In the genomic region with DNA sequence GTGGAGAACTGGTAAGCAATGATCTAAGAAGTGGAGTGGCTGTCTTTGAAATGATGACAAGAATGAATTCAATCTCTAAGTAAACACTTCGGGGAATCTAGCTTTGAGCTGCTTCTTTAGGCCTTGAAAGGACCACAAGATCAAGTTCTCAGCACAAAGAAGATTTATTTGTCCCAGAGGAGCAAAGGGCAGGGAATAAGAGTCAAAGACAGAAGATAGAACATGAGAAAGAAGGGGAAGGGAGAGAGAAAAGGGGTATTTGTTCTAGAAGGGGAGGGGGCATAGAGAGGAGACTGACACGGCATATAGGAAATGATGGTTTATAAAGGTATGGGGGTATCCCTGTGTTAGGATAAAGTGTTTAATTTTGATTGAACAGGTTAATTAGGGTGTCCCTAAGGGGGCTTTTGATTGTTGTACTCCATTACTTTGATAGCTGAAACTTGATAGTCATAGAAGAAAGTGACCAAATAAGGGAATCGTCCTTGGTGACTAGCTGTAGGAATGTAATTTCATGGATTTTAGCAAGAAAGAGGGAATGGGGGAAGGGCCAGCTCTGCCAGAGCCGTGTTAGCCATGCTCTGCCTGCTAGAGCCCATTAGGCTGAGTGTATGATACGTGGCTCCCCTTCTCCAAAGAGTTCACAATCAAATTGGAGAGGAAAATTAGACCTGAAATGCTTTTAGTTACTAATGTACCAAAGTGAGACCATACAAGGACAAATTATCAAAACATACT, we compare ENCODE assay signal across 16 mouse cellular contexts.
DNase-seq lines count a peak whose midpoint lies in the region; ATAC-seq and TF ChIP-seq lines count a peak whose summit lies in the region.
"Had no signal": no experiment of that assay in that cellular context is flagged by ENCODE, and none has a peak within 500 bp of the region (broad histone marks: within the 10 kb centered on the region; RNA-seq: fewer than 3 reads in every experiment).

No protein-coding gene starts in this region.

- ATAC-seq in lung, embryonic 14.5 days (ENCODE audit: insufficient read depth), result peak; percentile 49; the same call in 1 of the 2 replicates
- ATAC-seq in midbrain, embryonic 15.5 days (replicated peaks), result no peak; the same call in 1 of the 2 replicates
- ATAC-seq: activated CD4-positive, CD25-positive, alpha-beta regulatory T cell, adult 4 months; intestine, embryonic 15.5 days had no signal

- WGBS in heart, embryonic 10.5 days, result 44% methylated on average over 5 of the region's 5 CpGs
- 25% methylated on average over 5 of the region's 5 CpGs for WGBS in lung, embryonic 14.5 days
- WGBS in limb, embryonic 10.5 days, result 54% methylated on average over 5 of the region's 5 CpGs
- WGBS in midbrain, embryonic 15.5 days, result 28% methylated on average over 5 of the region's 5 CpGs

- no peaks in the 10 kb centered on the region for H3K27me3 ChIP-seq in heart, embryonic 10.5 days (ENCODE audit: insufficient read depth, poor library complexity, severe bottlenecking)
- H3K27me3 ChIP-seq in lung, embryonic 14.5 days (ENCODE audit: insufficient read depth, low read length), result no peaks in the 10 kb centered on the region
- no peaks in the 10 kb centered on the region for H3K27me3 ChIP-seq in limb, embryonic 10.5 days (ENCODE audit: low read depth, poor library complexity, severe bottlenecking)
- H3K27me3 ChIP-seq in midbrain, embryonic 15.5 days (replicated peaks), result no peaks in the 10 kb centered on the region
- H3K27me3 ChIP-seq: intestine, embryonic 15.5 days; liver, embryonic 13.5 days had no signal

- peaks cover 26% of the 10 kb centered on the region; the same call in 1 of the 2 replicates for H3K4me1 ChIP-seq in heart, embryonic 10.5 days
- H3K4me1 ChIP-seq in lung, embryonic 14.5 days (ENCODE audit: insufficient read depth), result no peaks in the 10 kb centered on the region
- peaks cover 34% of the 10 kb centered on the region for H3K4me1 ChIP-seq in limb, embryonic 10.5 days
- peaks cover 18% of the 10 kb centered on the region for H3K4me1 ChIP-seq in midbrain, embryonic 15.5 days
- H3K4me1 ChIP-seq: intestine, embryonic 15.5 days; liver, embryonic 13.5 days had no signal

- no peak overlapping the region for H3K4me3 ChIP-seq in heart, embryonic 10.5 days
- H3K4me3 ChIP-seq in lung, embryonic 14.5 days (ENCODE audit: low read depth, low read length), result no peak overlapping the region
- no peak overlapping the region for H3K4me3 ChIP-seq in limb, embryonic 10.5 days
- no peak overlapping the region for H3K4me3 ChIP-seq in midbrain, embryonic 15.5 days
- H3K4me3 ChIP-seq: gastrocnemius, adult 2 months; intestine, embryonic 15.5 days; liver, embryonic 13.5 days had no signal

- H3K9ac ChIP-seq in lung, embryonic 14.5 days, result no peak overlapping the region
- H3K9ac ChIP-seq in midbrain, embryonic 15.5 days, result no peak overlapping the region
- H3K9ac ChIP-seq: intestine, embryonic 15.5 days; liver, embryonic 13.5 days had no signal

- no peaks in the 10 kb centered on the region for H3K36me3 ChIP-seq in heart, embryonic 10.5 days
- no peaks in the 10 kb centered on the region for H3K36me3 ChIP-seq in lung, embryonic 14.5 days (ENCODE audit: insufficient read depth)
- no peaks in the 10 kb centered on the region for H3K36me3 ChIP-seq in limb, embryonic 10.5 days
- no peaks in the 10 kb centered on the region for H3K36me3 ChIP-seq in midbrain, embryonic 15.5 days (replicated peaks)
- H3K36me3 ChIP-seq: intestine, embryonic 15.5 days; liver, embryonic 13.5 days had no signal

- no peak for TF ChIP-seq CTCF in lung, embryonic 14.5 days (IDR thresholded peaks at IDR 0.05; ENCODE audit: low read depth)

- peak overlapping the region; percentile 75; the same call in 1 of the 2 replicates for H3K27ac ChIP-seq in heart, embryonic 10.5 days
- H3K27ac ChIP-seq in lung, embryonic 14.5 days (ENCODE audit: low read depth), result peak overlapping the region; percentile 36; the same call in 1 of the 2 replicates
- H3K27ac ChIP-seq in limb, embryonic 10.5 days, result peak overlapping the region; percentile 77
- H3K27ac ChIP-seq in midbrain, embryonic 15.5 days, result peak overlapping the region; percentile 44; the same call in 1 of the 2 replicates
- H3K27ac ChIP-seq: gastrocnemius, adult 2 months; intestine, embryonic 15.5 days; liver, embryonic 13.5 days had no signal

- no peak for DNase-seq in heart, embryonic 10.5 days (ENCODE audit: low spot score)
- DNase-seq in heart, adult 9 months (ENCODE audit: low spot score in 2 of 2), result no peak
- DNase-seq in lung, embryonic 14.5 days, result no peak
- DNase-seq in lung, adult 18-20 months, result no peak
- DNase-seq in limb, embryonic 10.5 days (ENCODE audit: low spot score), result no peak
- no peak for DNase-seq in retina, embryonic 14.5 days (ENCODE audit: low spot score)
- no peak for DNase-seq in cerebellum, postnatal 4 days (ENCODE audit: low spot score in 2 of 2)
- DNase-seq: cerebellum, postnatal 14 days; gastrocnemius, adult 2 months; heart, postnatal 36 days; kidney, postnatal 14 days; liver, embryonic 13.5 days; lung, postnatal 14 days had no signal

- no peak overlapping the region for H3K4me2 ChIP-seq in lung, embryonic 14.5 days
- H3K4me2 ChIP-seq in midbrain, embryonic 15.5 days, result no peak overlapping the region
- H3K4me2 ChIP-seq: intestine, embryonic 15.5 days; liver, embryonic 13.5 days had no signal

- no peaks in the 10 kb centered on the region for H3K9me3 ChIP-seq in heart, embryonic 10.5 days
- H3K9me3 ChIP-seq in lung, embryonic 14.5 days (ENCODE audit: low read depth, low read length), result no peaks in the 10 kb centered on the region
- H3K9me3 ChIP-seq in limb, embryonic 10.5 days (replicated peaks), result no peaks in the 10 kb centered on the region
- H3K9me3 ChIP-seq in midbrain, embryonic 15.5 days, result no peaks in the 10 kb centered on the region
- H3K9me3 ChIP-seq: intestine, embryonic 15.5 days; liver, embryonic 13.5 days had no signal
